Mouse (Mus musculus): ENCODE results near the gene Nrip1.

Gene Nrip1

GRCm38 (mm10) chr16:76266635-76267268 lies 106.9 kb downstream of the Nrip1 start:
- DNase-seq, result no peak

GRCm38 (mm10) chr16:76265874-76266273 lies 107.8 kb downstream of the Nrip1 start:
- no peak for DNase-seq

- DNase-seq, result no peak
Observed at GRCm38 (mm10) chr16:76265301-76265700, 108.3 kb downstream of the Nrip1 start.

- no peak for DNase-seq
Observed at GRCm38 (mm10) chr16:76263393-76263792, 110.2 kb downstream of the Nrip1 start.

- DNase-seq, result no peak
Observed at GRCm38 (mm10) chr16:76260296-76260695, 113.3 kb downstream of the Nrip1 start.

- DNase-seq, result no peak
Observed at GRCm38 (mm10) chr16:76251826-76252225, 121.8 kb downstream of the Nrip1 start.

- DNase-seq, result no peak
Observed at GRCm38 (mm10) chr16:76249345-76250091, 124.1 kb downstream of the Nrip1 start.

- peak; percentile 60 for DNase-seq
Observed at GRCm38 (mm10) chr16:76242850-76243249, 130.8 kb downstream of the Nrip1 start.

- no peak for DNase-seq
Observed at GRCm38 (mm10) chr16:76241266-76241665, 132.4 kb downstream of the Nrip1 start.

- DNase-seq, result no peak
Observed at GRCm38 (mm10) chr16:76239353-76239752, 134.3 kb downstream of the Nrip1 start.

- DNase-seq, result no peak
Observed at GRCm38 (mm10) chr16:76238784-76239183, 134.8 kb downstream of the Nrip1 start.
